Mouse (Mus musculus): ENCODE results near the gene Itga7. TPM values are rescaled to one million over a fixed set of nuclear protein-coding genes. Genes with fewer than 3 reads are reported as not detected.

Gene Itga7
- 0.45 TPM for polyA plus RNA-seq (2014; fragmentation: Illumina TruSeq; extraction: RNeasy Lipid Tissue Mini Kit (QIAGEN cat#74804); ENCODE audit: low replicate concordance)

DNA sequence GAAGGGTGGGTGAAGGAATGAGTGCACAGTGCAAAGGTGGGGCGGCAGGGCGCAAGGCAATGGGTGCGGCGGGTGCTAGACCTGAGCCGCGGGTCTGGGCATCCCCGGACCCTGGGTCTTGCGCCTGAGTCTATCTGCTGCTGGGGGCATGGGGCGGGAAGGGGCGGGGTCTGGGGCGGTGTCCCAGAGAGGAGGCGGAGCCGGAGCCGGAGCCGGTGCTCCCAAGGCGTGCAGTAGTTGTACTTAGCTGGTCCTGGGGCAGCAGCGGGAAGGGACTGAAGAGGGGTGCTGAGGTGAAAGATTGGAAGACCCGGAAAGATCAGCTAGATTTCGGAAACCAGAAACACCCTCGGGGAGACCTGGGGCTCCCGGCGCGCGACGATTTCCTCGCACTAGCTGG, at the start of gene Itga7:
TSS of gene Itga7 (plus strand) at position 245 of the 400 bp plus-strand sequence.

DNA sequence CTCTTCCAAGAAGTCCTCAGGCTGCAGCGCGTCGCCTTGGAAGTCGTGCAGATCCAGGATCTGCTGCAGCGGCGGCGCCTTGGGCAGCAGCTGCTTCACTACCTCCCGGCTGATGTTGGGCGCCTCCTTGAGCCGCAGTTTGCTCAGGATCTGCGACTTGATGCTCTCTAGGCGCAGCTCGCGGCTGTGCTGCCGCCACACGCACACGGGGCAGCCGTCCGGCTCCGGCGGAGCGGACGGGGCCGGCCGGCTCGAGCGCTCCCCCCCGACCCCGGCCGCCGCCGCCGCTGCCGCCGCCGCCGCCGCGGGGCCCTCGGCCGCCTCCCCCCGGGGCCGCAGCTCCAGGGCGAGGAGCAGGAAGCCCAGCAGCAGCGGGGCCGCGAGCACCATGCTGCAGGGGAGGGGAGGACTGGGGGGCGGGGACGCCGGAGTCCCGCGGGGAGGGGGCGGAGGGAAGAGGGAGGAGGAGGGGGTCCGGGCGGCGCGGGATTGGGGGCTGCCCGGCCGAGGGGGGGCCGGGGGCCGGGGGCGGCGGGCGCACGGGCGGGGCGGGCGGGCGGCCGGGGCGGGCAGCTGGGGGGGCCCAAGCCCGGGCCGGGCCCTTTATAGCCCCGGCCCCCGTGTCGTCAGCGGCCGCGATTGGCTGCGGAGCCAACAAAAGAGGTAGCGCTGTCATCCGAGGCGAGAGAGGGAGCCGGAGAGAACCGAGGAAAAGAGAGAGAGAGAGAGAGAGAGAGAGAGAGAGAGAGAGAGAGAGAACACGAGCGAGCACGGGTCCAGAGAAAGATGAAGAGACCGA, 42.1 kb upstream of the Itga7 start, which contains the start of gene Gdf11:
TSS of gene Gdf11 (minus strand) at position 423 of the 799 bp plus-strand sequence.

DNA sequence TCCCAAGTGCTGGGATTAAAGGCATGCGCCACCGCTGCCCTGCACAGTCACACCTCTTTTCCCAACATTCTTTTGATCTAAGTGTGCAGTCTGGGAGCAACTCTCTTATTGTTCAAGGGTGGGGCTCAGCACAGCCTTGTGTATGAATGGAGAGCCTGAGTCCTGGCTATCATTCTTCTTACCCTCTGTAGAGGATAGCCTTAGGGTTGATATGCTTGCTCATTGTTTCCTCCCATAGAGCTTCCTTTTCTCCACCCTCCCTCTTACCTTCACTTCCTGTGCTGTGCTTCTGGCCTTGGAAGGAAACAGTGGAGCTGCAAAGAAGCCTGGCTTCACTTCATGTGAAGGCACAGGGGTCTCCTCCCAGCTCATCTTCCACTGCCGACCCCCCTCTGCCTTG, 32.9 kb upstream of the Itga7 start, which contains the start of gene Cd63:
TSS of gene Cd63 (plus strand) at position 292 of the 400 bp plus-strand sequence.

GRCm38 (mm10) chr10:128922822-128923012, 10.9 kb upstream of the Itga7 start, which contains the start of gene Rdh5:
Rdh5 (minus strand) TSS chr10:128922888.

DNA sequence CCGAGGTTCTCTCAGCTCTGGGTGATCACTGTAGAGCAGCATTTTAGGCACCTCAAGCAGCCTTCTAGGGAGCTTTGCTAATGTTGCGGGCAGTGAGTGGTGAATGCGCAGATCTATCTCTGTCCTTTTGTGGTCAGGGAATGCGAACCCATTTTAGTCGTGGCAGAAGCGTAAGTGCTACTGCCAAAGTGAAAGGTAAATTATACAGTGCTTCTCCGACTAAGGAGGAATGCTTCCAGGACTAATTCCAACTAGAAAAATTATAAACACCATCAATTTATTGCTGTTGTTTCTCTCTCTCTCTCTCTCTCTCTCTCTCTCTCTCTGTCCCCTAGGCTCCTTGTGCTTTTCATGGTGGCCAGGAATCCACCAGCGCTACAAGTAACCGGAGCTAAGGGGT, 9.7 kb upstream of the Itga7 start, which contains the start of gene Bloc1s1:
TSS of gene Bloc1s1 (minus strand) at position 101 of the 400 bp plus-strand sequence.

GRCm38 (mm10) chr10:128960590-128961584, 27.3 kb downstream of the Itga7 start, which contains the start of gene Mettl7b:
Mettl7b (minus strand) TSS chr10:128960988.

DNA sequence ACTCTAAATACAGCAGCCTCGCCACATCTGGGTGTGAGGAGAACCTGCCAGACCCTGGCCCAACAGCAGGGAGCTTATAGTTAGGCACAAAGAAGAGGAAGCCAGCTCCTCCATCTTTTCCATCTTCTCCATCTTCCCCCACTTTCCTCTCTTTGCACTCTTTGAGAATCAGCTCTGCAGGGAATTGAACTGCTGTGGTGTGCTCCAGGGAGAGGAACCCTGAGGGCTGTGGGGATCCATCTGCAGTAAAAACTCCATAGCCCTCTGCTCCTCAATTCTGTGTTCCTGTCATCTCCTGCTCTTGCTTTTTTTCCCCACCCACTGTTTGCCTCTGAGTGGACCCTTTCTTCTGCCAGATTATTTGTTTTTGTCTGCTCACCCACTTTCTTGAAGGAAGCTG, 55.5 kb downstream of the Itga7 start, which contains the start of gene Olfr9:
TSS of gene Olfr9 (plus strand) at position 301 of the 400 bp plus-strand sequence.

Other genes starting within 250 kb of the Itga7 start
- gene Rab5b, start 237.6 kb upstream of the Itga7 start, polyA plus RNA-seq (2014; fragmentation: Illumina TruSeq; extraction: RNeasy Lipid Tissue Mini Kit (QIAGEN cat#74804); ENCODE audit: low replicate concordance), result 70.4 TPM
- gene Pmel, start 229.6 kb upstream of the Itga7 start, polyA plus RNA-seq (2014; fragmentation: Illumina TruSeq; extraction: RNeasy Lipid Tissue Mini Kit (QIAGEN cat#74804); ENCODE audit: low replicate concordance), result not detected
- gene Cdk2, start 228.8 kb upstream of the Itga7 start, polyA plus RNA-seq (2014; fragmentation: Illumina TruSeq; extraction: RNeasy Lipid Tissue Mini Kit (QIAGEN cat#74804); ENCODE audit: low replicate concordance), result 14.3 TPM
- gene Dgka, start 189.0 kb upstream of the Itga7 start, polyA plus RNA-seq (2014; fragmentation: Illumina TruSeq; extraction: RNeasy Lipid Tissue Mini Kit (QIAGEN cat#74804); ENCODE audit: low replicate concordance), result 41.2 TPM
- gene Pym1, start 185.9 kb upstream of the Itga7 start, polyA plus RNA-seq (2014; fragmentation: Illumina TruSeq; extraction: RNeasy Lipid Tissue Mini Kit (QIAGEN cat#74804); ENCODE audit: low replicate concordance), result 0.89 TPM
- gene Mmp19, start 142.9 kb upstream of the Itga7 start, polyA plus RNA-seq (2014; fragmentation: Illumina TruSeq; extraction: RNeasy Lipid Tissue Mini Kit (QIAGEN cat#74804); ENCODE audit: low replicate concordance), result 2.0 TPM
- gene Dnajc14, start 129.8 kb upstream of the Itga7 start, polyA plus RNA-seq (2014; fragmentation: Illumina TruSeq; extraction: RNeasy Lipid Tissue Mini Kit (QIAGEN cat#74804); ENCODE audit: low replicate concordance), result 39.9 TPM
- 3.1 TPM for gene Tmem198b, start 129.4 kb upstream of the Itga7 start, polyA plus RNA-seq (2014; fragmentation: Illumina TruSeq; extraction: RNeasy Lipid Tissue Mini Kit (QIAGEN cat#74804); ENCODE audit: low replicate concordance)
- gene Sarnp, start 116.5 kb upstream of the Itga7 start, polyA plus RNA-seq (2014; fragmentation: Illumina TruSeq; extraction: RNeasy Lipid Tissue Mini Kit (QIAGEN cat#74804); ENCODE audit: low replicate concordance), result 242 TPM
- gene Ormdl2, start 112.2 kb upstream of the Itga7 start, polyA plus RNA-seq (2014; fragmentation: Illumina TruSeq; extraction: RNeasy Lipid Tissue Mini Kit (QIAGEN cat#74804); ENCODE audit: low replicate concordance), result 206 TPM
- gene Gdf11, start 42.1 kb upstream of the Itga7 start, polyA plus RNA-seq (2014; fragmentation: Illumina TruSeq; extraction: RNeasy Lipid Tissue Mini Kit (QIAGEN cat#74804); ENCODE audit: low replicate concordance), result 0.85 TPM
- gene Cd63, start 32.8 kb upstream of the Itga7 start, polyA plus RNA-seq (2014; fragmentation: Illumina TruSeq; extraction: RNeasy Lipid Tissue Mini Kit (QIAGEN cat#74804); ENCODE audit: low replicate concordance), result 401 TPM
- 1.5 TPM for gene Rdh5, start 10.9 kb upstream of the Itga7 start, polyA plus RNA-seq (2014; fragmentation: Illumina TruSeq; extraction: RNeasy Lipid Tissue Mini Kit (QIAGEN cat#74804); ENCODE audit: low replicate concordance)
- gene Bloc1s1, start 9.8 kb upstream of the Itga7 start, polyA plus RNA-seq (2014; fragmentation: Illumina TruSeq; extraction: RNeasy Lipid Tissue Mini Kit (QIAGEN cat#74804); ENCODE audit: low replicate concordance), result 2.2 TPM
- gene Mettl7b, start 27.2 kb downstream of the Itga7 start, polyA plus RNA-seq (2014; fragmentation: Illumina TruSeq; extraction: RNeasy Lipid Tissue Mini Kit (QIAGEN cat#74804); ENCODE audit: low replicate concordance), result 4.3 TPM
- gene Olfr9, start 55.6 kb downstream of the Itga7 start, polyA plus RNA-seq (2014; fragmentation: Illumina TruSeq; extraction: RNeasy Lipid Tissue Mini Kit (QIAGEN cat#74804); ENCODE audit: low replicate concordance), result not detected
- gene Olfr763, start 77.0 kb downstream of the Itga7 start, polyA plus RNA-seq (2014; fragmentation: Illumina TruSeq; extraction: RNeasy Lipid Tissue Mini Kit (QIAGEN cat#74804); ENCODE audit: low replicate concordance), result not detected
- gene Olfr764-ps1, start 106.1 kb downstream of the Itga7 start, polyA plus RNA-seq (2014; fragmentation: Illumina TruSeq; extraction: RNeasy Lipid Tissue Mini Kit (QIAGEN cat#74804); ENCODE audit: low replicate concordance), result not detected
- gene Olfr765, start 116.2 kb downstream of the Itga7 start, polyA plus RNA-seq (2014; fragmentation: Illumina TruSeq; extraction: RNeasy Lipid Tissue Mini Kit (QIAGEN cat#74804); ENCODE audit: low replicate concordance), result not detected
- not detected for gene Olfr766-ps1, start 135.2 kb downstream of the Itga7 start, polyA plus RNA-seq (2014; fragmentation: Illumina TruSeq; extraction: RNeasy Lipid Tissue Mini Kit (QIAGEN cat#74804); ENCODE audit: low replicate concordance)
- not detected for gene Olfr767, start 149.1 kb downstream of the Itga7 start, polyA plus RNA-seq (2014; fragmentation: Illumina TruSeq; extraction: RNeasy Lipid Tissue Mini Kit (QIAGEN cat#74804); ENCODE audit: low replicate concordance)
- not detected for gene Olfr768, start 165.6 kb downstream of the Itga7 start, polyA plus RNA-seq (2014; fragmentation: Illumina TruSeq; extraction: RNeasy Lipid Tissue Mini Kit (QIAGEN cat#74804); ENCODE audit: low replicate concordance)
- not detected for gene Olfr769, start 184.0 kb downstream of the Itga7 start, polyA plus RNA-seq (2014; fragmentation: Illumina TruSeq; extraction: RNeasy Lipid Tissue Mini Kit (QIAGEN cat#74804); ENCODE audit: low replicate concordance)
- not detected for gene Olfr770, start 205.2 kb downstream of the Itga7 start, polyA plus RNA-seq (2014; fragmentation: Illumina TruSeq; extraction: RNeasy Lipid Tissue Mini Kit (QIAGEN cat#74804); ENCODE audit: low replicate concordance)
- not detected for gene Olfr771, start 230.9 kb downstream of the Itga7 start, polyA plus RNA-seq (2014; fragmentation: Illumina TruSeq; extraction: RNeasy Lipid Tissue Mini Kit (QIAGEN cat#74804); ENCODE audit: low replicate concordance)
- not detected for gene Olfr772, start 244.1 kb downstream of the Itga7 start, polyA plus RNA-seq (2014; fragmentation: Illumina TruSeq; extraction: RNeasy Lipid Tissue Mini Kit (QIAGEN cat#74804); ENCODE audit: low replicate concordance)